Mouse (Mus musculus): ENCODE results near the gene 6030408B16Rik.

The 6030408B16Rik gene

GRCm38 (mm10) chr15:101293025-101293621 is at the start of gene 6030408B16Rik:
Gene 6030408B16Rik (plus strand): TSS chr15:101293212.
- Histone ChIP-seq H3K27me3 (ENCODE audit: control insufficient read depth, insufficient read depth, low read length, poor library complexity, severe bottlenecking) (no peaks in the 10 kb centered on the region), H3K36me3 (ENCODE audit: control insufficient read depth, insufficient read depth, low read length, poor library complexity, severe bottlenecking) (peaks cover 6% of the 10 kb centered on the region; the same call in 1 of the 2 replicates)
- DNase-seq (ENCODE audit: low read depth, low spot score), result no peak

- Histone ChIP-seq H3K36me3 (ENCODE audit: control insufficient read depth, insufficient read depth, low read length, poor library complexity, severe bottlenecking) (no peaks in the 10 kb centered on the region), H3K27me3 (ENCODE audit: control insufficient read depth, insufficient read depth, low read length, poor library complexity, severe bottlenecking) (no peaks in the 10 kb centered on the region)
- DNase-seq (ENCODE audit: low read depth, low spot score), result peak; percentile 55
These were observed 49.0 kb upstream of the 6030408B16Rik start for GRCm38 (mm10) chr15:101244012-101244411.

GRCm38 (mm10) chr15:101246231-101247154 is 46.5 kb upstream of the 6030408B16Rik start:
- peak; percentile 99 for DNase-seq (ENCODE audit: low read depth, low spot score)
- Histone ChIP-seq H3K27me3 (ENCODE audit: control insufficient read depth, insufficient read depth, low read length, poor library complexity, severe bottlenecking) (no peaks in the 10 kb centered on the region), H3K36me3 (ENCODE audit: control insufficient read depth, insufficient read depth, low read length, poor library complexity, severe bottlenecking) (no peaks in the 10 kb centered on the region)

- Histone ChIP-seq H3K36me3 (ENCODE audit: control insufficient read depth, insufficient read depth, low read length, poor library complexity, severe bottlenecking) (no peaks in the 10 kb centered on the region), H3K27me3 (ENCODE audit: control insufficient read depth, insufficient read depth, low read length, poor library complexity, severe bottlenecking) (no peaks in the 10 kb centered on the region)
- DNase-seq (ENCODE audit: low read depth, low spot score), result peak; percentile 59
These were observed 45.9 kb upstream of the 6030408B16Rik start for GRCm38 (mm10) chr15:101247155-101247498.

- H3K36me3 ChIP-seq (ENCODE audit: control insufficient read depth, insufficient read depth, low read length, poor library complexity, severe bottlenecking), result no peaks in the 10 kb centered on the region
- no peaks in the 10 kb centered on the region for H3K27me3 ChIP-seq (ENCODE audit: control insufficient read depth, insufficient read depth, low read length, poor library complexity, severe bottlenecking)
- peak; percentile 39 for DNase-seq (ENCODE audit: low read depth, low spot score)
These were observed 44.8 kb upstream of the 6030408B16Rik start for GRCm38 (mm10) chr15:101248029-101248710.

- DNase-seq (ENCODE audit: low read depth, low spot score), result peak; percentile 41
- Histone ChIP-seq H3K27me3 (ENCODE audit: control insufficient read depth, insufficient read depth, low read length, poor library complexity, severe bottlenecking) (no peaks in the 10 kb centered on the region), H3K36me3 (ENCODE audit: control insufficient read depth, insufficient read depth, low read length, poor library complexity, severe bottlenecking) (no peaks in the 10 kb centered on the region)
These were observed 42.7 kb upstream of the 6030408B16Rik start for GRCm38 (mm10) chr15:101250220-101250800.

- DNase-seq (ENCODE audit: low read depth, low spot score), result no peak
- H3K27me3 ChIP-seq (ENCODE audit: control insufficient read depth, insufficient read depth, low read length, poor library complexity, severe bottlenecking), result no peaks in the 10 kb centered on the region
- H3K36me3 ChIP-seq (ENCODE audit: control insufficient read depth, insufficient read depth, low read length, poor library complexity, severe bottlenecking), result no peaks in the 10 kb centered on the region
These were observed 41.1 kb upstream of the 6030408B16Rik start for GRCm38 (mm10) chr15:101251930-101252329.

- H3K36me3 ChIP-seq (ENCODE audit: control insufficient read depth, insufficient read depth, low read length, poor library complexity, severe bottlenecking), result no peaks in the 10 kb centered on the region
- DNase-seq (ENCODE audit: low read depth, low spot score), result peak; percentile 89
These were observed 40.4 kb upstream of the 6030408B16Rik start for GRCm38 (mm10) chr15:101252614-101253013.

GRCm38 (mm10) chr15:101253563-101253885 is 39.5 kb upstream of the 6030408B16Rik start:
- no peaks in the 10 kb centered on the region for H3K27me3 ChIP-seq (ENCODE audit: control insufficient read depth, insufficient read depth, low read length, poor library complexity, severe bottlenecking)
- no peak for DNase-seq (ENCODE audit: low read depth, low spot score)
- H3K36me3 ChIP-seq (ENCODE audit: control insufficient read depth, insufficient read depth, low read length, poor library complexity, severe bottlenecking), result no peaks in the 10 kb centered on the region

More at GRCm38 (mm10) chr15:101252614-101253013, 40.4 kb upstream of the 6030408B16Rik start:
- no peaks in the 10 kb centered on the region for H3K27me3 ChIP-seq (ENCODE audit: control insufficient read depth, insufficient read depth, low read length, poor library complexity, severe bottlenecking)

GRCm38 (mm10) chr15:101253886-101254795 is 38.9 kb upstream of the 6030408B16Rik start, which contains the start of gene Nr4a1:
Gene Nr4a1 (plus strand): TSS chr15:101254269.
- DNase-seq (ENCODE audit: low read depth, low spot score), result peak; percentile 94
- Histone ChIP-seq H3K36me3 (ENCODE audit: control insufficient read depth, insufficient read depth, low read length, poor library complexity, severe bottlenecking) (no peaks in the 10 kb centered on the region), H3K27me3 (ENCODE audit: control insufficient read depth, insufficient read depth, low read length, poor library complexity, severe bottlenecking) (no peaks in the 10 kb centered on the region)

- Histone ChIP-seq H3K27me3 (ENCODE audit: control insufficient read depth, insufficient read depth, low read length, poor library complexity, severe bottlenecking) (no peaks in the 10 kb centered on the region), H3K36me3 (ENCODE audit: control insufficient read depth, insufficient read depth, low read length, poor library complexity, severe bottlenecking) (no peaks in the 10 kb centered on the region)
- DNase-seq (ENCODE audit: low read depth, low spot score), result peak; percentile 83
These were observed 37.1 kb upstream of the 6030408B16Rik start for GRCm38 (mm10) chr15:101255842-101256462.

GRCm38 (mm10) chr15:101256463-101257206 is 36.4 kb upstream of the 6030408B16Rik start:
- H3K36me3 ChIP-seq (ENCODE audit: control insufficient read depth, insufficient read depth, low read length, poor library complexity, severe bottlenecking), result no peaks in the 10 kb centered on the region
- peak; percentile 87 for DNase-seq (ENCODE audit: low read depth, low spot score)
- no peaks in the 10 kb centered on the region for H3K27me3 ChIP-seq (ENCODE audit: control insufficient read depth, insufficient read depth, low read length, poor library complexity, severe bottlenecking)

- Histone ChIP-seq H3K36me3 (ENCODE audit: control insufficient read depth, insufficient read depth, low read length, poor library complexity, severe bottlenecking) (no peaks in the 10 kb centered on the region), H3K27me3 (ENCODE audit: control insufficient read depth, insufficient read depth, low read length, poor library complexity, severe bottlenecking) (no peaks in the 10 kb centered on the region)
- DNase-seq (ENCODE audit: low read depth, low spot score), result peak; percentile 89
These were observed 34.6 kb upstream of the 6030408B16Rik start for GRCm38 (mm10) chr15:101258420-101258819.
